In the genomic region with DNA sequence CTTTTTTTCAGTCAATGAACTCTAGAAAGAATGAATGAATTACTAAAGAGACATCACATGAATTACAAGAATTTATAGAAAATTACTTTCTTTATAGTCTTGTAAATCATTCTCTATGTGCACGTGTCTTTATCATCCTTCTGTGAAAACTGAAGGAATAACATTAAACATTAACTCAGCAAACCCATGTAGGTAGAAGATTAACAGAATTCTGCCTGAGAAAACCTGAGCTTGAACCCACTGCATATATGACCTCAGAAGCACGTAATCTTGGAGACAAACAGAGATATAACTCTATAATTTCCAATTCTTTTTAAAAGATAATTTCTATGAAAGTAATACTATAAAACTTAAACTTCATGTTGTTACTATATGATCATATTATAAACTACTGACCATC, we compare ENCODE assay signal across 17 mouse cellular contexts.
A peak's percentile ranks its signal among the peaks of the same experiment; 100 is the strongest.
DNase-seq lines count a peak whose midpoint lies in the region; ATAC-seq and TF ChIP-seq lines count a peak whose summit lies in the region.
"Had no signal": no experiment of that assay in that cellular context is flagged by ENCODE, and none has a peak within 500 bp of the region (broad histone marks: within the 10 kb centered on the region; RNA-seq: fewer than 3 reads in every experiment).

No protein-coding gene starts in this region.

- TF ChIP-seq CTCF in kidney, adult 2 months (conservative IDR thresholded peaks at IDR 0.05; ENCODE audit: insufficient read depth, insufficient read length, low read depth, low read length) = no peak

- 20% methylated on average over 2 of the region's 2 CpGs for WGBS in kidney, adult 2 months
- WGBS in kidney, embryonic 16.5 days = 49% methylated on average over 2 of the region's 2 CpGs
- WGBS in intestine, embryonic 15.5 days = 54% methylated on average over 2 of the region's 2 CpGs
- WGBS in hindbrain, embryonic 14.5 days = 79% methylated on average over 2 of the region's 2 CpGs

- TF ChIP-seq POLR2A in kidney, adult 2 months (IDR thresholded peaks at IDR 0.05; ENCODE audit: low read depth, low read length) = no peak

- H3K27ac ChIP-seq in kidney, adult 2 months (ENCODE audit: insufficient read depth, low read depth, low read length) = no peak overlapping the region
- H3K27ac ChIP-seq in kidney, embryonic 16.5 days (ENCODE audit: low read length) = no peak overlapping the region
- no peak overlapping the region for H3K27ac ChIP-seq in intestine, embryonic 15.5 days
- H3K27ac ChIP-seq in hindbrain, embryonic 14.5 days = no peak overlapping the region
- H3K27ac ChIP-seq: embryonic facial prominence, embryonic 12.5 days; forebrain, embryonic 15.5 days; heart, embryonic 10.5 days had no signal

- DNase-seq in kidney, adult 2 months = peak; percentile 70
- DNase-seq in kidney, postnatal 4 days = no peak
- no peak for DNase-seq in kidney, postnatal 25 days
- peak; percentile 7 for DNase-seq in kidney, postnatal 14 days
- DNase-seq in spleen, postnatal 14 days (ENCODE audit: low spot score in 2 of 2) = no peak
- DNase-seq in hindbrain, embryonic 14.5 days (ENCODE audit: low spot score) = no peak
- DNase-seq: B cell, adult 2 months; cerebellum, adult 11 months; cerebellum, adult 8-10 months; cerebellum, postnatal 25 days had no signal

- no peak overlapping the region for H3K4me3 ChIP-seq in kidney, adult 2 months (ENCODE audit: insufficient read depth, low read depth, low read length)
- H3K4me3 ChIP-seq in kidney, embryonic 16.5 days (ENCODE audit: low read length) = no peak overlapping the region
- no peak overlapping the region for H3K4me3 ChIP-seq in intestine, embryonic 15.5 days (replicated peaks)
- H3K4me3 ChIP-seq in hindbrain, embryonic 14.5 days (replicated peaks; ENCODE audit: low read length) = no peak overlapping the region
- H3K4me3 ChIP-seq: embryonic facial prominence, embryonic 12.5 days; forebrain, embryonic 15.5 days; heart, embryonic 10.5 days had no signal

- peaks cover 4% of the 10 kb centered on the region for H3K4me1 ChIP-seq in kidney, adult 2 months (ENCODE audit: control insufficient read depth, insufficient read depth, low read length)
- peaks cover 10% of the 10 kb centered on the region for H3K4me1 ChIP-seq in kidney, embryonic 16.5 days (ENCODE audit: insufficient read depth, low read length)
- peaks cover 5% of the 10 kb centered on the region; the same call in 1 of the 2 replicates for H3K4me1 ChIP-seq in intestine, embryonic 15.5 days (replicated peaks)
- H3K4me1 ChIP-seq in hindbrain, embryonic 14.5 days (replicated peaks; ENCODE audit: control insufficient read depth, insufficient read depth, low read length) = no peaks in the 10 kb centered on the region
- H3K4me1 ChIP-seq: embryonic facial prominence, embryonic 12.5 days; forebrain, embryonic 15.5 days had no signal

- H3K4me2 ChIP-seq in kidney, embryonic 16.5 days (replicated peaks; ENCODE audit: low read depth, low read length) = no peak overlapping the region
- no peak overlapping the region for H3K4me2 ChIP-seq in intestine, embryonic 15.5 days (replicated peaks)
- no peak overlapping the region for H3K4me2 ChIP-seq in hindbrain, embryonic 14.5 days (replicated peaks)
- H3K4me2 ChIP-seq: embryonic facial prominence, embryonic 12.5 days; forebrain, embryonic 15.5 days had no signal

- no peak overlapping the region for H3K9ac ChIP-seq in kidney, embryonic 16.5 days (replicated peaks; ENCODE audit: low read length)
- H3K9ac ChIP-seq in intestine, embryonic 15.5 days = no peak overlapping the region
- no peak overlapping the region for H3K9ac ChIP-seq in hindbrain, embryonic 14.5 days
- H3K9ac ChIP-seq: embryonic facial prominence, embryonic 12.5 days; forebrain, embryonic 15.5 days had no signal

- no peaks in the 10 kb centered on the region for H3K36me3 ChIP-seq in kidney, adult 2 months (ENCODE audit: control insufficient read depth, insufficient read depth, low read length)
- no peaks in the 10 kb centered on the region for H3K36me3 ChIP-seq in kidney, embryonic 16.5 days (ENCODE audit: insufficient read depth, low read length)
- H3K36me3 ChIP-seq in intestine, embryonic 15.5 days = no peaks in the 10 kb centered on the region
- H3K36me3 ChIP-seq in hindbrain, embryonic 14.5 days (replicated peaks; ENCODE audit: control insufficient read depth, insufficient read depth) = no peaks in the 10 kb centered on the region
- H3K36me3 ChIP-seq: embryonic facial prominence, embryonic 12.5 days; forebrain, embryonic 15.5 days; G1E; heart, embryonic 10.5 days had no signal

- no peaks in the 10 kb centered on the region for H3K9me3 ChIP-seq in kidney, embryonic 16.5 days (ENCODE audit: low read length)
- no peaks in the 10 kb centered on the region for H3K9me3 ChIP-seq in intestine, embryonic 15.5 days
- H3K9me3 ChIP-seq in hindbrain, embryonic 14.5 days (ENCODE audit: control insufficient read depth, low read length) = no peaks in the 10 kb centered on the region
- H3K9me3 ChIP-seq: embryonic facial prominence, embryonic 12.5 days; forebrain, embryonic 15.5 days; G1E; heart, embryonic 10.5 days had no signal

- no peaks in the 10 kb centered on the region for H3K27me3 ChIP-seq in kidney, adult 2 months (replicated peaks; ENCODE audit: control insufficient read depth, insufficient read depth, low read length)
- H3K27me3 ChIP-seq in kidney, embryonic 16.5 days (ENCODE audit: insufficient read depth, low read length) = no peaks in the 10 kb centered on the region
- H3K27me3 ChIP-seq in intestine, embryonic 15.5 days (replicated peaks) = no peaks in the 10 kb centered on the region
- H3K27me3 ChIP-seq in hindbrain, embryonic 14.5 days (ENCODE audit: control insufficient read depth, insufficient read depth, low read length) = no peaks in the 10 kb centered on the region
- H3K27me3 ChIP-seq: embryonic facial prominence, embryonic 12.5 days; forebrain, embryonic 15.5 days had no signal

- peak; percentile 84 for ATAC-seq in kidney, embryonic 16.5 days (ENCODE audit: low FRiP score, low TSS enrichment)
- ATAC-seq in intestine, embryonic 15.5 days = peak; percentile 92
- no peak for ATAC-seq in hindbrain, embryonic 14.5 days (ENCODE audit: low FRiP score)
- ATAC-seq: CD4-positive, CD25-positive, alpha-beta regulatory T cell, adult 4 months; forebrain, embryonic 15.5 days had no signal

Comparison
In these comparisons a context has a peak if more than half of its experiments do, and no peak if none do; other contexts are left out.
1. DNase-seq: peak in kidney, adult 2 months (single experiment) and kidney, postnatal 14 days (single experiment); none in kidney, postnatal 4 days (0 of 2), kidney, postnatal 25 days (0 of 2), spleen, postnatal 14 days (0 of 2) and hindbrain, embryonic 14.5 days (single experiment).